Mouse (Mus musculus): Measurements from ENCODE around the gene Itk.
A peak's percentile ranks its signal among the peaks of the same experiment; 100 is the strongest.

The Itk gene

GRCm38 (mm10) chr11:46305881-46306520 is 83.3 kb downstream of the Itk start:
- DNase-seq: no peak

GRCm38 (mm10) chr11:46304864-46305710 is 84.2 kb downstream of the Itk start:
- DNase-seq: peak; percentile 74

- DNase-seq: no peak
Observed at GRCm38 (mm10) chr11:46304093-46304492, 85.2 kb downstream of the Itk start.

- peak; percentile 46 for DNase-seq
Observed at GRCm38 (mm10) chr11:46302471-46302870, 86.8 kb downstream of the Itk start.

GRCm38 (mm10) chr11:46301579-46302248 is 87.6 kb downstream of the Itk start:
- peak; percentile 56 for DNase-seq

- no peak for DNase-seq
Observed at GRCm38 (mm10) chr11:46299901-46300300, 89.4 kb downstream of the Itk start.

- DNase-seq: peak; percentile 89
Observed at GRCm38 (mm10) chr11:46298889-46299785, 90.2 kb downstream of the Itk start.

GRCm38 (mm10) chr11:46294390-46294789 is 94.9 kb downstream of the Itk start:
- DNase-seq: no peak

- DNase-seq: peak; percentile 91
Observed at GRCm38 (mm10) chr11:46293491-46293890, 95.8 kb downstream of the Itk start.

GRCm38 (mm10) chr11:46290988-46291405 is 98.3 kb downstream of the Itk start:
- DNase-seq: peak; percentile 51

- DNase-seq: no peak
Observed at GRCm38 (mm10) chr11:46289561-46289960, 99.8 kb downstream of the Itk start.

- DNase-seq: no peak
Observed at GRCm38 (mm10) chr11:46289022-46289421, 100.3 kb downstream of the Itk start.

GRCm38 (mm10) chr11:46288091-46288490 is 101.2 kb downstream of the Itk start:
- DNase-seq: no peak

- DNase-seq: peak; percentile 50
Observed at GRCm38 (mm10) chr11:46286803-46287202, 102.5 kb downstream of the Itk start.

GRCm38 (mm10) chr11:46283800-46284199 is 105.5 kb downstream of the Itk start:
- no peak for DNase-seq

- DNase-seq: no peak
Observed at GRCm38 (mm10) chr11:46282612-46283011, 106.7 kb downstream of the Itk start.

GRCm38 (mm10) chr11:46278709-46279108 is 110.6 kb downstream of the Itk start:
- no peak for DNase-seq

GRCm38 (mm10) chr11:46278140-46278539 is 111.2 kb downstream of the Itk start:
- no peak for DNase-seq

GRCm38 (mm10) chr11:46276778-46277177 is 112.5 kb downstream of the Itk start:
- DNase-seq: no peak

GRCm38 (mm10) chr11:46276168-46276567 is 113.1 kb downstream of the Itk start:
- DNase-seq: no peak

GRCm38 (mm10) chr11:46275302-46275701 is 114.0 kb downstream of the Itk start:
- DNase-seq: peak; percentile 74
